Comparison of ENCODE assay signal across 17 mouse cellular contexts in the genomic region with DNA sequence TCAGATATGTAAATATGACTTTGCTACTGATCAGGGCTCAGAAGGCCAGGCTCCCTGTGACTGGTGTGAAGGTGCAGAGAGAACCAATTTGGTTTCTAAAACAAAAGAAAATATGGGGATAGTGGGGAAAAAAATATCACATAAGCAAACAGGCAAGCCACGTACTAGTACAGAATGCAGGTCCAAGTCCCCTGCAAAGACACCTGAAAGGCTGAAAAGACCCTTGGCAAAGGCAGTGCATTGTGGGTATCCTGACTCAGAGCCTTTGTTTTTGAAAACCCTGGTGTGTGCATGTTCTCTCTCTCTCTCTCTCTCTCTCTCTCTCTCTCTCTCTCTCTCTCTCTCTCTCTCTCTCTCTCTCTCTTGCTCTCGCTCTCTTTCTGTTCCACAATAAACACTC.
DNase-seq lines count a peak whose midpoint lies in the region; ATAC-seq lines count a peak whose summit lies in the region.
"Had no signal": no experiment of that assay in that cellular context is flagged by ENCODE, and none has a peak within 500 bp of the region (broad histone marks: within the 10 kb centered on the region; RNA-seq: fewer than 3 reads in every experiment).

No protein-coding gene starts in this region.

- peak; percentile 52 for DNase-seq in cerebellum, adult 11-12 months
- DNase-seq in cerebellum, adult 9-10 months = no peak
- DNase-seq in kidney, postnatal 10 days = no peak
- DNase-seq: adrenal gland, postnatal 14 days; gastrocnemius, postnatal 25 days; heart, adult 2 months; heart, postnatal 4 days had no signal

- H3K4me1 ChIP-seq in midbrain, embryonic 12.5 days = peaks cover 13% of the 10 kb centered on the region
- H3K4me1 ChIP-seq in midbrain, embryonic 13.5 days (replicated peaks) = peaks cover 17% of the 10 kb centered on the region
- peaks cover 5% of the 10 kb centered on the region; the same call in 1 of the 2 replicates for H3K4me1 ChIP-seq in intestine, embryonic 15.5 days (replicated peaks)
- peaks cover 6% of the 10 kb centered on the region; the same call in 1 of the 2 replicates for H3K4me1 ChIP-seq in stomach, embryonic 16.5 days (ENCODE audit: control insufficient read depth, insufficient read depth, low read length)

- H3K4me2 ChIP-seq in midbrain, embryonic 12.5 days (replicated peaks) = no peak overlapping the region
- H3K4me2 ChIP-seq in midbrain, embryonic 13.5 days (replicated peaks) = no peak overlapping the region
- no peak overlapping the region; the same call in 1 of the 2 replicates for H3K4me2 ChIP-seq in intestine, embryonic 15.5 days (replicated peaks)
- H3K4me2 ChIP-seq in stomach, embryonic 16.5 days (ENCODE audit: low read depth, low read length) = no peak overlapping the region
- H3K4me2 ChIP-seq: heart, embryonic 15.5 days; limb, embryonic 15.5 days; liver, embryonic 15.5 days had no signal

- H3K9ac ChIP-seq in midbrain, embryonic 12.5 days (replicated peaks) = no peak overlapping the region
- no peak overlapping the region for H3K9ac ChIP-seq in midbrain, embryonic 13.5 days (replicated peaks)
- H3K9ac ChIP-seq in intestine, embryonic 15.5 days = no peak overlapping the region
- H3K9ac ChIP-seq in stomach, embryonic 16.5 days (ENCODE audit: low read length) = no peak overlapping the region
- H3K9ac ChIP-seq: heart, embryonic 15.5 days; limb, embryonic 15.5 days; liver, embryonic 15.5 days had no signal

- H3K9me3 ChIP-seq in midbrain, embryonic 12.5 days = no peaks in the 10 kb centered on the region
- no peaks in the 10 kb centered on the region for H3K9me3 ChIP-seq in midbrain, embryonic 13.5 days
- no peaks in the 10 kb centered on the region for H3K9me3 ChIP-seq in intestine, embryonic 15.5 days
- H3K9me3 ChIP-seq in stomach, embryonic 16.5 days (replicated peaks; ENCODE audit: control insufficient read depth, low read length) = no peaks in the 10 kb centered on the region
- H3K9me3 ChIP-seq: heart, embryonic 15.5 days; limb, embryonic 15.5 days; liver, embryonic 15.5 days had no signal

- no peaks in the 10 kb centered on the region for H3K27me3 ChIP-seq in midbrain, embryonic 12.5 days
- H3K27me3 ChIP-seq in midbrain, embryonic 13.5 days = no peaks in the 10 kb centered on the region
- no peaks in the 10 kb centered on the region for H3K27me3 ChIP-seq in intestine, embryonic 15.5 days (replicated peaks)
- H3K27me3 ChIP-seq in stomach, embryonic 16.5 days (ENCODE audit: control insufficient read depth, insufficient read depth, low read length) = no peaks in the 10 kb centered on the region
- H3K27me3 ChIP-seq: heart, embryonic 15.5 days; limb, embryonic 15.5 days; liver, embryonic 15.5 days had no signal

- no peak for ATAC-seq in midbrain, embryonic 12.5 days (ENCODE audit: low FRiP score, low read depth)
- ATAC-seq in midbrain, embryonic 13.5 days = no peak
- ATAC-seq in intestine, embryonic 15.5 days = no peak
- no peak for ATAC-seq in stomach, embryonic 16.5 days (ENCODE audit: insufficient read depth, low FRiP score)
- no peak for ATAC-seq in erythroblast, adult 5-6 weeks (replicated peaks; ENCODE audit: low FRiP score, poor library complexity, severe bottlenecking)

- WGBS in midbrain, embryonic 12.5 days = 47% methylated on average over 2 of the region's 2 CpGs
- 45% methylated on average over 2 of the region's 2 CpGs for WGBS in midbrain, embryonic 13.5 days
- 64% methylated on average over 2 of the region's 2 CpGs for WGBS in intestine, embryonic 15.5 days
- WGBS in stomach, embryonic 16.5 days = 75% methylated on average over 2 of the region's 2 CpGs

- H3K27ac ChIP-seq in midbrain, embryonic 12.5 days (replicated peaks) = 0 out of 2 replicates have a peak overlapping the region, but pooled peaks have one; percentile 15
- H3K27ac ChIP-seq in midbrain, embryonic 13.5 days = no peak overlapping the region
- H3K27ac ChIP-seq in intestine, embryonic 15.5 days = peak overlapping the region; percentile 70
- peak overlapping the region; percentile 55 for H3K27ac ChIP-seq in stomach, embryonic 16.5 days (ENCODE audit: low read length)
- H3K27ac ChIP-seq: heart, adult 2 months; heart, embryonic 15.5 days; limb, embryonic 15.5 days; liver, embryonic 15.5 days had no signal

- H3K36me3 ChIP-seq in midbrain, embryonic 12.5 days = no peaks in the 10 kb centered on the region
- H3K36me3 ChIP-seq in midbrain, embryonic 13.5 days = no peaks in the 10 kb centered on the region
- H3K36me3 ChIP-seq in intestine, embryonic 15.5 days = no peaks in the 10 kb centered on the region
- no peaks in the 10 kb centered on the region for H3K36me3 ChIP-seq in stomach, embryonic 16.5 days (ENCODE audit: control insufficient read depth, insufficient read depth, low read length)
- H3K36me3 ChIP-seq: G1E; heart, embryonic 15.5 days; limb, embryonic 15.5 days; liver, embryonic 15.5 days had no signal

- no peak overlapping the region for H3K4me3 ChIP-seq in midbrain, embryonic 12.5 days
- no peak overlapping the region for H3K4me3 ChIP-seq in midbrain, embryonic 13.5 days (replicated peaks)
- H3K4me3 ChIP-seq in intestine, embryonic 15.5 days (replicated peaks) = no peak overlapping the region
- no peak overlapping the region for H3K4me3 ChIP-seq in stomach, embryonic 16.5 days (replicated peaks; ENCODE audit: low read length)
- H3K4me3 ChIP-seq: erythroblast, embryonic 14.5 days; heart, adult 2 months; heart, embryonic 15.5 days; limb, embryonic 15.5 days; liver, embryonic 15.5 days had no signal
